Mouse (Mus musculus) intestine, embryonic 15.5 days (tissue): ENCODE measurements around the gene Mpnd. TPM values are rescaled to one million over a fixed set of nuclear protein-coding genes. Genes with fewer than 3 reads are reported as not detected.

Experiments used
- ATAC-seq: fragments of 200-750 bp; cut with Nextera tagmentation; 2 replicates; pipeline ENCODE4 v1.8.0; 2017; ENCODE audit warnings: moderate TSS enrichment, moderate library complexity
- H3K27ac ChIP-seq: fragments of 300-500 bp; sonication (generic); 2 replicates; pipeline ENCODE4 v1.5.1; 2015; ENCODE audit warnings: mild to moderate bottlenecking, inconsistent platforms
- H3K27me3 ChIP-seq: fragments of 300-500 bp; sonication (generic); replicated peaks from 2 replicates; pipeline ENCODE4 v1.6.1; 2015; ENCODE audit warnings: inconsistent platforms
- H3K36me3 ChIP-seq: fragments of 300-500 bp; sonication (generic); 2 replicates; pipeline ENCODE4 v1.6.1; 2015; ENCODE audit warnings: inconsistent platforms
- H3K4me1 ChIP-seq: fragments of 300-500 bp; sonication (generic); replicated peaks from 2 replicates; pipeline ENCODE4 v1.6.1; 2015; ENCODE audit warnings: inconsistent platforms
- H3K4me2 ChIP-seq: fragments of 300-500 bp; sonication (generic); replicated peaks from 2 replicates; pipeline ENCODE4 v1.6.1; 2015; ENCODE audit warnings: mild to moderate bottlenecking, inconsistent platforms
- H3K4me3 ChIP-seq: fragments of 300-500 bp; sonication (generic); replicated peaks from 2 replicates; pipeline ENCODE4 v1.5.1; 2015; ENCODE audit warnings: inconsistent platforms
- H3K9ac ChIP-seq: fragments of 300-500 bp; sonication (generic); 2 replicates; pipeline ENCODE4 v1.6.1; 2015; ENCODE audit warnings: inconsistent platforms
- H3K9me3 ChIP-seq: fragments of 300-500 bp; sonication (generic); 2 replicates; pipeline ENCODE4 v1.6.1; 2016; ENCODE audit warnings: inconsistent platforms
- WGBS: fragments of 180-500 bp; shearing (Covaris S2); methylation state at CpG from one replicate; pipeline ENCODE4 v1.1.7; 2015; 5-methylcytosine and 5-hydroxymethylcytosine counted together
- polyA plus RNA-seq: library from polyadenylated mRNA; unstranded; fragments of >200 nt; fragmentation: Nextera tagmentation; extraction: Ambion mirVana; gene quantifications from 2 replicates; pipeline ENCODE4 v1.2.1, GENCODE M21; 2015

Mpnd gene
- polyA plus RNA-seq, 1 experiment from 2014 or later, result 86.3 TPM

GRCm38 (mm10) chr17:56034726-56035100 lies 29.2 kb downstream of the Mpnd start:
- Histone ChIP-seq H3K4me3 (peak overlapping the region; percentile 71; the same call in 1 of the 2 replicates), H3K36me3 (peaks cover 9% of the 10 kb centered on the region; the same call in 1 of the 2 replicates), H3K27me3 (no peaks in the 10 kb centered on the region), H3K27ac (no peak overlapping the region), H3K4me2 (peak overlapping the region; percentile 58), H3K4me1 (peaks cover 36% of the 10 kb centered on the region), H3K9ac (peak overlapping the region; percentile 27; the same call in 1 of the 2 replicates), H3K9me3 (no peaks in the 10 kb centered on the region)
- no peak for ATAC-seq
- 85% methylated on average over 6 of the region's 6 CpGs for WGBS

GRCm38 (mm10) chr17:56035216-56035615 lies 29.7 kb downstream of the Mpnd start:
- Histone ChIP-seq H3K9ac (peak overlapping the region; percentile 27; the same call in 1 of the 2 replicates), H3K9me3 (no peaks in the 10 kb centered on the region), H3K4me2 (peak overlapping the region; percentile 58), H3K36me3 (peaks cover 7% of the 10 kb centered on the region; the same call in 1 of the 2 replicates), H3K27ac (no peak overlapping the region), H3K4me1 (peaks cover 36% of the 10 kb centered on the region), H3K4me3 (peak overlapping the region; percentile 71), H3K27me3 (no peaks in the 10 kb centered on the region)
- ATAC-seq, result no peak
- 54% methylated on average over 4 of the region's 4 CpGs for WGBS

DNA sequence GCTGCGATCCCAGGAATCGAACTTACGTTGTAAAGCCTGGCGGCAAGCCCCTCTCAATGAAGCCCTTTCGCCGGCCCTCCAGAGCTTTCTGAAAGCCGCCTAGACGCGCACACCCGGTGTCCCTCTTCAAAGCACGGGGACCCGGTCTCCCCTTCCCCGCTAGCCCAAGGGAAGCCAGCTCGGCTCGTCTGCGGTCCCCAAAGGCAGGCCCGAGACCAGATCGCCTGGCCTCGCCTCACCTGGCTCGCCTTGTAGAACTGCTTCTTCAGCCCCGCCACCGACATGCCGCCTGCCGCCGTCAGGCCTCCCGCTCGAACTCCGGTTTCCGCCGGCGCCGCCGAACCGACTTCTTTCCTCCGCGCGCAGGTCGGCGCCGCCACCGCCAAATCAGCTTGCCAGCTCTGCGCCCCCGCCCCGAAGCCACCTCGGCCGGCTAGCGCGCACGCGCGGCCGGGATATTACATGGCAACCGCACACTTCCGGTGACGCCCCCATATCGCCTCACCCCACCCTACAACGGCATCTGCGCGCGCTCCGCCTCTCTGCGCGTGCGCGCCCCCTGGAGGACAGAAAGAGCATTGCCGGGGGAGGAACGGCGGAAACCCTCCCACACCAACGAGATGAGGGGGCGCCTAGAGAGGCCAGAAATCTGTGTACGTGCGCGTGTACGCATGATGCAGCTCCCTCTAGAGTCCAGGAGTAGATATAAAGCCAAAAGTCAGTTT lies 30.8 kb downstream of the Mpnd start, which contains the start of gene Sh3gl1:
Gene Sh3gl1, minus strand, starts transcription at position 460 of the 725 bp plus-strand sequence.
- Histone ChIP-seq H3K9ac (peak within 1 kb of the TSS; percentile 85), H3K9me3 (no peaks in the 10 kb centered on the region), H3K27ac (peak within 1 kb of the TSS; percentile 84), H3K36me3 (peaks cover 7% of the 10 kb centered on the region; the same call in 1 of the 2 replicates), H3K4me3 (peak within 1 kb of the TSS; percentile 71), H3K4me2 (peak within 1 kb of the TSS; percentile 58), H3K27me3 (no peaks in the 10 kb centered on the region), H3K4me1 (peaks cover 36% of the 10 kb centered on the region)
- peak; percentile 89 for ATAC-seq
- WGBS, result under 1% methylated on average over 74 of the region's 74 CpGs

DNA sequence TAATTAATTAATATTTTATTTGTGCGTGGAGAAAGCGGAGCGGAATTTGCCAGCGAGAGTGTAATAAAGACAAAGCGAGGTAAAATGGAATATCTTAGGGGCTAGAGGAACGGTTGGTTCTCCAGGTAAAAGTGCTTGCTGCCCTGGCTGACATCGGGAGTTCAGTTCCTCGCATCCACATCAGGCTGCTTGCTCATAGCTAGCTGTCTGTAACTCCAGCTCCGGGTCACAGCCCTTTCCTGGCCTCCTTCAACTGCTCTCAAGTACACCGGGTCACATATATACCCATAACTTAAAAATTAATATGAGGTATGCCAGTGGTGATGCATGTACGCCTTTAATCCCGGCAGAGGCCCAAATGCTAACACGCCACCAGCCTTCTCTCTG lies 31.4 kb downstream of the Mpnd start:
- Histone ChIP-seq H3K4me3 (peak overlapping the region; percentile 71), H3K4me2 (peak overlapping the region; percentile 53), H3K9ac (0 out of 2 replicates have a peak overlapping the region, but pooled peaks have one; percentile 21), H3K9me3 (no peaks in the 10 kb centered on the region), H3K4me1 (peaks cover 37% of the 10 kb centered on the region), H3K36me3 (peaks cover 7% of the 10 kb centered on the region; the same call in 1 of the 2 replicates), H3K27ac (no peak overlapping the region), H3K27me3 (no peaks in the 10 kb centered on the region)
- peak; percentile 9 for ATAC-seq
- 34% methylated on average over 13 of the region's 13 CpGs for WGBS

DNA sequence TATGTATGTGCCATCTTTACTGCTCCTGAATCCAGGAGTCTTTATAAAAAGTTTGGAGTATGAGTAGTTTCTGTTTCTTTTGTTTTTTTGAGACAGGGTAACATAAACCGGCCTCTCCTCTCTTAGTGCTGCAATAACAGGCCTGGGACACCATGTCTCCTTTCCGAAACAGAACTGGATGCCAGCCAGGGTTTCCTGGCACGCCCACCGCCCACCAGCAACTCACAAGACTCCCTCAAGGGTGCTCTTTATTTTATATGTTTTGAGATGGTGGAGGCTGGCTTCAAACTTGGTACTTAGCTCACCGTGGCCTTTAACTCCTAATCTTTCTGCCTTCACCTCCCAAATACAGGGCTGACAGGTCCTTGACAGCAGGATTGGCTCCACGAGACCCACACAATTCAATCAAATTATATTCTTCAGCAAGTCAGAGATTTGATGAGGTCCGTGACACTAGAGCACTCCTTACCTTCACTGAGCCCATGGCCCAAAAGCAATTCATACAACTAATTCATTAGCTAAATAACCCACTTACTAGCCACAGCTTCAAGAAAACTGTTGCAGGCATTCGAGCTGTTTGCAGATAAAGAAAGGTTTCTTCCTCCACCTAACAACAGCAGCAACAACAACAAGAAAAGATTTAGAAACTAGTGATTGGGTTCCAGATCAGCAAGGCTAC lies 33.2 kb downstream of the Mpnd start:
- Histone ChIP-seq H3K36me3 (peaks cover 7% of the 10 kb centered on the region; the same call in 1 of the 2 replicates), H3K27ac (no peak overlapping the region), H3K27me3 (no peaks in the 10 kb centered on the region), H3K4me1 (peaks cover 24% of the 10 kb centered on the region), H3K4me3 (no peak overlapping the region), H3K9ac (no peak overlapping the region), H3K9me3 (no peaks in the 10 kb centered on the region), H3K4me2 (no peak overlapping the region)
- WGBS, result 87% methylated on average over 8 of the region's 8 CpGs
- ATAC-seq, result no peak

DNA sequence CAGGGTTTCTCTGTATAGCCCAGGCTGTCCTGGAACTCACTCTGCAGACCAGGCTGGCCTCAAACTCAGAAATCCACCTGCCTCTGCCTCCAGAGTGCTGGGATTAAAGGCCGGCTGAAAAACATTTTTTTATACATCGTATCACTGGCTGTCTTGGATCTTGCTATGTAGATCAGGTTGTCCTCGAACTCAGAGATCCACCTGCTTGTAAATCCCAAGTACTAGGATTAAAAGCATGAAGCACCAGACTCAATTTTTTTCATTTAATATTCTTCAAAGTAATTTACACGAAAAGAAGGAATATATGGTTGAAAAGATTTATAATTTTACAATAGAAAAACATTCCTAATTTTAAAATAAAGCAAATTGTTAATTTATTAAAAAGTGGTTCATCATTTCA lies 33.8 kb downstream of the Mpnd start:
- H3K4me2 ChIP-seq, result peak overlapping the region; percentile 84
- no peaks in the 10 kb centered on the region for H3K9me3 ChIP-seq
- WGBS, result 76% methylated on average over 4 of the region's 4 CpGs
- H3K27me3 ChIP-seq, result no peaks in the 10 kb centered on the region
- no peak overlapping the region for H3K9ac ChIP-seq
- H3K27ac ChIP-seq, result no peak overlapping the region
- ATAC-seq, result no peak
- peaks cover 18% of the 10 kb centered on the region for H3K4me1 ChIP-seq
- H3K36me3 ChIP-seq, result 0 out of 2 replicates have a peak, but pooled peaks cover 4% of the 10 kb centered on the region
- no peak overlapping the region; the same call in 1 of the 2 replicates for H3K4me3 ChIP-seq

DNA sequence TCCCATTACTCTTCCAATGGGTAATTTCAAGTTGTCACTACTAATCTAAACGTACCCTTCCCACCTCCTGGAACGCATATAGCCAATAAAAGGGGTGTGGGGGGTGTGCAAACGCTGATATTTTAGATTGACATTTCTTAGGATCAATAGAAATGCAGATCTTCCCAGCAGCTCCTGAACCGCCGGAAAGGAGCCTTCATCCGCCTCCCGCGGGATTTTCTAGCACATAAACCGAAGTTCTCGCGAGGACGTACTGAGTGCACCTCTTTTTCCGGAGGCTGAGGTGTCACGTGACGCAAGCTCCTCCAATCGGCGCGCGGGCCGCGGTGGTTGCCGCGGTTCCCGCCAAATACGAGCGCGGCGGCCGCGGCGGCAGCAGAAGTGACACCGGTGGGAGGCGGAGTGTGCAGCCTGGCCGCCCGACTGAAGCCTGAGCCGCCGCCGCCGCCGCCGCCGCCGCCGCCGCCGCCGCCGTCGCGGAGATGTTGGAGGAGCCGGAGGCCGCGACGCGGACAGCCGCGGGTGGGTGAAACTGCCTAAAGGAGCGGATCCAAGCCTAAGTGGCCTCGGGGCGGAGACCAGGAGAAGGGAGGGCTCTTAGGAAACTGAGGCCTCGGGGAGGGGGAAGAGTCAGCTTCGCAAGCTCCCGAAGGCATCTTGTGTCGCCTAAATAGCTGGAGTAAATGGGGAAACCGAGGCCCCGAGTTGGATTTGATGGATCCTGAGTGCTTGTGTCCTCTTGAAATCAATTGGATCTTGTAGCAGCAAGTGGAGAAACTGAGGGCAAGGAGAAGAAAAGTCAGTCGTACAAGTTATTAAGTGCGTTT lies 34.7 kb downstream of the Mpnd start, which contains the start of gene Chaf1a:
Gene Chaf1a, plus strand, starts transcription at position 410 of the 827 bp plus-strand sequence.
- peak within 1 kb of the TSS; percentile 92 for H3K9ac ChIP-seq
- ATAC-seq, result peak; percentile 89
- no peaks in the 10 kb centered on the region for H3K36me3 ChIP-seq
- H3K9me3 ChIP-seq, result no peaks in the 10 kb centered on the region
- peak within 1 kb of the TSS; percentile 88 for H3K4me3 ChIP-seq
- H3K4me2 ChIP-seq, result peak within 1 kb of the TSS; percentile 84
- H3K4me1 ChIP-seq, result peaks cover 10% of the 10 kb centered on the region
- H3K27me3 ChIP-seq, result no peaks in the 10 kb centered on the region
- peak within 1 kb of the TSS; percentile 90 for H3K27ac ChIP-seq
- WGBS, result under 1% methylated on average over 68 of the region's 68 CpGs

DNA sequence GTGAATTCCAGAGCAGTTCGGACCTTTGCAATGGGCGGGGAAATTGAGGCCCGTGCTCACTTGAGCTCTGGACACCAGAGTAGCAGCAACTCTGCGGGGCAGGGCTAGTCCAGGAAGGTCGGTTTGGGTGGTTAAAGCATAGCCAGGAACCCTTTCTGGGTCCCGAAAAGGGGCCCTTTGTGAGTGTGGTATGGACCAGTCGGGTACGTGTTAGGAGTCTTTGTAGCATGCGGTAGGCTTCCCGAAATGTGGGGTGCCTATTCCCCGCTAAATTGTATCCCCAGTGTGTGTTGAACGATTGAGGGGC lies 35.3 kb downstream of the Mpnd start:
- H3K27me3 ChIP-seq, result no peaks in the 10 kb centered on the region
- H3K27ac ChIP-seq, result peak overlapping the region; percentile 90
- peak overlapping the region; percentile 92 for H3K9ac ChIP-seq
- H3K36me3 ChIP-seq, result peaks cover 4% of the 10 kb centered on the region; the same call in 1 of the 2 replicates
- no peaks in the 10 kb centered on the region for H3K9me3 ChIP-seq
- peak overlapping the region; percentile 88 for H3K4me3 ChIP-seq
- under 1% methylated on average over 12 of the region's 12 CpGs for WGBS
- no peak for ATAC-seq
- peak overlapping the region; percentile 84 for H3K4me2 ChIP-seq
- H3K4me1 ChIP-seq, result 0 out of 2 replicates have a peak, but pooled peaks cover 9% of the 10 kb centered on the region

DNA sequence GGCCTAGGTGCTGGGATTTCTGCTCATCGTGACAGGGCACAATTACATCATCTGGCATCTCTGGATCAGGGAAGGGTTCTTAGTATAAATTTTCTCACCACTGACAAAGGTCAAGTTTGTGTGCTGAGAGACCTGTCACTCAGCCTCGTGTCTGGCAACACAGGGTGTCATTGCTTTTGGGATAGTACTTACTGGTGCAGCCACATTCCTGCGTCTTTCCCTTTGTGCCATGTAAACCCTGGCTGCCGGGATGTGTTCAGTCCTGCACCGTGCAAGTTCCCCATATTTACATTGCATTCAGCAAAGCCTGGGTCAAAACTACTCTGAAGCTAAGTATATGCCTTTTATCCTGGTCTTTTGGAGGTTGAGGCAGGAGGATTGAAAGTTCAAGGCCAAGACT lies 45.9 kb downstream of the Mpnd start:
- no peaks in the 10 kb centered on the region for H3K27me3 ChIP-seq
- H3K4me3 ChIP-seq, result no peak overlapping the region
- H3K4me2 ChIP-seq, result no peak overlapping the region
- peaks cover 44% of the 10 kb centered on the region for H3K36me3 ChIP-seq
- H3K9me3 ChIP-seq, result no peaks in the 10 kb centered on the region
- no peak overlapping the region for H3K9ac ChIP-seq
- no peaks in the 10 kb centered on the region for H3K4me1 ChIP-seq
- 80% methylated on average over 5 of the region's 5 CpGs for WGBS
- no peak overlapping the region for H3K27ac ChIP-seq
- ATAC-seq, result no peak

DNA sequence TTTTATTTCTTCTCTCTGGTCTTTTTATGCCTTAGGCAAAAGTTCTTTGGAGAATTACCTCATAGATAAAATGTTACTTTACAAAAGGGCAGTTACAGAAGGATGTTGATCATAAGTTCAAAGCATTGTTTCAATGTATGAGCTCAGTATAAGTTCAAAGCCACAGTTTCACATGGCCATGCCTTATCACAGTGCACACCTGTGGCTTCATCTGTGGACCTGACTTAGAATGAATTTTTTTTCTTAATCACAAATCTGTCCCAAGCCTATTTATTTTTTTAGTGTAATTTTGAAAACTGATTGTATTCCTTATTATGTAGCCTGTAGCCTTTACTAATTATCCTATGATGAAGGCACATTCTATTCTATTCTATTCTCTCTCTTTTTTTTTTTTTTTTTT lies 49.4 kb downstream of the Mpnd start:
- no peak overlapping the region for H3K27ac ChIP-seq
- H3K4me1 ChIP-seq, result no peaks in the 10 kb centered on the region
- peaks cover 48% of the 10 kb centered on the region for H3K36me3 ChIP-seq
- no peak overlapping the region for H3K4me2 ChIP-seq
- H3K9ac ChIP-seq, result no peak overlapping the region
- no peaks in the 10 kb centered on the region for H3K9me3 ChIP-seq
- H3K27me3 ChIP-seq, result no peaks in the 10 kb centered on the region
- no peak for ATAC-seq
- H3K4me3 ChIP-seq, result no peak overlapping the region

GRCm38 (mm10) chr17:56055945-56056678 lies 50.6 kb downstream of the Mpnd start:
- H3K9ac ChIP-seq, result no peak overlapping the region
- no peak overlapping the region for H3K4me2 ChIP-seq
- H3K27ac ChIP-seq, result no peak overlapping the region
- peaks cover 55% of the 10 kb centered on the region for H3K36me3 ChIP-seq
- H3K4me3 ChIP-seq, result no peak overlapping the region
- no peaks in the 10 kb centered on the region for H3K9me3 ChIP-seq
- no peaks in the 10 kb centered on the region for H3K4me1 ChIP-seq
- ATAC-seq, result no peak
- H3K27me3 ChIP-seq, result no peaks in the 10 kb centered on the region
- 74% methylated on average over 4 of the region's 4 CpGs for WGBS
